In the genomic region with DNA sequence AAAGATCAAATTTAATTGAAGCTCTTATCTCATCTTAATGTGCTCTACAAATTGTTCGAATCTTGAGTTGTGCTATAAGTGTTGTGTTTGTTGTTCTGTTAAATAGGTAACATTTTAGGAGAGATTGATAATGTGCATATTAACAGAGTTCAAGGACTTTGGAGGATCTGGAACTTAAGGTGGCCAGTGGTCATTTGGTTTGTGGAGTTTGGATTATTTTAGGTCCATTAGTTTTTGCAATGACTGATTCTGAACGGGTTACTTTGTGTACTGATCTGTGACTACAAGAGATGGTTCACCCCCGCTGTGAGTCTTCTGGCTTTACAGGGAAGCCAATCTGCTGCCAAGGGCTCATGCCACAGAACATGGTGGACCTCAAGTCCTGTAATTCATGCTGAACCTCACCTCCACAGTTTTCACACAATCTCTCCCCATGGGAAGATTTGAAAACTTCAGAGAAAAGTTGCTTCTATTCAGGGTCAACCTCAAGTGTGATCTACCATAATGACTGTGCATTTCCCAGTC, we compare ENCODE assay signal across 25 mouse cellular contexts. TPM values are rescaled to one million over a fixed set of nuclear protein-coding genes. Genes with fewer than 3 reads are reported as not detected.
"Had no signal": no experiment of that assay in that cellular context is flagged by ENCODE, and none has a peak within 500 bp of the region (broad histone marks: within the 10 kb centered on the region; RNA-seq: fewer than 3 reads in every experiment).

No protein-coding gene starts in this region.

- H3K27me3 ChIP-seq: midbrain, embryonic 12.5 days; neural tube, embryonic 13.5 days; neural tube, embryonic 15.5 days had no signal

- DNase-seq: lung, adult 18-20 months; lung, embryonic 14.5 days; lung, postnatal 10 days; lung, postnatal 4 days; midbrain, embryonic 14.5 days; retina, postnatal 1 day; right cerebral cortex, adult 18-20 months; right cerebral cortex, postnatal 25 days; right cerebral cortex, postnatal 4 days; spleen, adult 18-20 months; thymus, adult 18-20 months; thymus, postnatal 14 days; thymus, postnatal 36 days had no signal

- H3K9ac ChIP-seq: lung, embryonic 14.5 days; midbrain, embryonic 12.5 days; neural tube, embryonic 13.5 days; neural tube, embryonic 15.5 days had no signal

- H3K4me2 ChIP-seq: lung, embryonic 14.5 days; midbrain, embryonic 12.5 days; neural tube, embryonic 13.5 days; neural tube, embryonic 15.5 days had no signal

- ATAC-seq: midbrain, embryonic 16.5 days had no signal

- H3K9me3 ChIP-seq: midbrain, embryonic 10.5 days; midbrain, embryonic 12.5 days; neural tube, embryonic 13.5 days; neural tube, embryonic 15.5 days had no signal

- H3K36me3 ChIP-seq: midbrain, embryonic 10.5 days; midbrain, embryonic 12.5 days; neural tube, embryonic 13.5 days; neural tube, embryonic 15.5 days had no signal

- H3K4me1 ChIP-seq: midbrain, embryonic 10.5 days; midbrain, embryonic 12.5 days; neural tube, embryonic 13.5 days; neural tube, embryonic 15.5 days had no signal

- H3K27ac ChIP-seq: midbrain, embryonic 10.5 days; midbrain, embryonic 12.5 days; neural tube, embryonic 13.5 days; neural tube, embryonic 15.5 days had no signal

- H3K4me3 ChIP-seq: midbrain, embryonic 10.5 days; midbrain, embryonic 12.5 days; myocyte; neural tube, embryonic 13.5 days; neural tube, embryonic 15.5 days had no signal

RNA-seq across cellular contexts. Expression of gene Olfr525, which starts 0.7 kb away (rescaled TPM):
- polyA plus RNA-seq: lung, embryonic 14.5 days; lung, embryonic 16.5 days; midbrain, embryonic 10.5 days; midbrain, embryonic 12.5 days; midbrain, embryonic 14.5 days; midbrain, embryonic 16.5 days; myocyte; neural tube, embryonic 11.5 days; neural tube, embryonic 13.5 days; neural tube, embryonic 15.5 days; small intestine, adult 2 months; stomach, embryonic 14.5 days; stomach, embryonic 16.5 days had no signal

RNA-seq across cellular contexts. Expression of gene Olfr527, which starts 13.9 kb away (rescaled TPM):
- polyA plus RNA-seq: lung, embryonic 14.5 days; lung, embryonic 16.5 days; midbrain, embryonic 10.5 days; midbrain, embryonic 12.5 days; midbrain, embryonic 14.5 days; midbrain, embryonic 16.5 days; myocyte; neural tube, embryonic 11.5 days; neural tube, embryonic 13.5 days; neural tube, embryonic 15.5 days; small intestine, adult 2 months; stomach, embryonic 14.5 days; stomach, embryonic 16.5 days; thymus, postnatal 0 days had no signal

RNA-seq across cellular contexts. Expression of gene Olfr60, which starts 41.5 kb away (rescaled TPM):
- polyA plus RNA-seq: lung, embryonic 14.5 days; lung, embryonic 16.5 days; midbrain, embryonic 10.5 days; midbrain, embryonic 12.5 days; midbrain, embryonic 14.5 days; midbrain, embryonic 16.5 days; myocyte; neural tube, embryonic 11.5 days; neural tube, embryonic 13.5 days; neural tube, embryonic 15.5 days; stomach, embryonic 14.5 days; stomach, embryonic 16.5 days; thymus, postnatal 0 days had no signal

RNA-seq across cellular contexts. Expression of gene Olfr530, which starts 56.2 kb away (rescaled TPM):
- polyA plus RNA-seq: lung, embryonic 14.5 days; lung, embryonic 16.5 days; midbrain, embryonic 10.5 days; midbrain, embryonic 12.5 days; midbrain, embryonic 14.5 days; midbrain, embryonic 16.5 days; myocyte; neural tube, embryonic 11.5 days; neural tube, embryonic 13.5 days; neural tube, embryonic 15.5 days; small intestine, adult 2 months; stomach, embryonic 14.5 days; stomach, embryonic 16.5 days; thymus, postnatal 0 days had no signal
